ENCODE assay signal across 14 mouse cellular contexts in the genomic region with DNA sequence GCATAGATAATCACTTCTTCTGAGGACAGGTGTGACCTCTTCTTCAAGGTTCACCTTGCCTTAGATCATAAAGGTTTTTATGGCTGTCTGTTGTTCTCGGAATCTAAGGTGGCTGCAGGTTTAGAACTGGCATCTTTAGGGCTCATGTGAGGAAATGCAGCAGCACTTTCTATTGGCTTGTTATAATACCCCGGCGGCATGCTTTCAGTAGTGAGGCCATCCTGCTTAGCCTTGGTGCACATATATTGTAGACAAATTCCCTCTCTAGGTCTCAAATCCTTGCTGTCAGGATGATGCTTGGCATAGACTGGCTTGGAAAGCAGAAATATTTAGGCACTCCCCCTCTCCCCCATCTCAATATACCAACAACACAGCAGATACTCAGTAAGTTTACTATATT. TPM values are rescaled to one million over a fixed set of nuclear protein-coding genes. Genes with fewer than 3 reads are reported as not detected.
DNase-seq lines count a peak whose midpoint lies in the region; ATAC-seq lines count a peak whose summit lies in the region.
"Had no signal": no experiment of that assay in that cellular context is flagged by ENCODE, and none has a peak within 500 bp of the region (broad histone marks: within the 10 kb centered on the region; RNA-seq: fewer than 3 reads in every experiment).

No protein-coding gene starts in this region.

- H3K36me3 ChIP-seq in heart, embryonic 12.5 days, result peaks cover 6% of the 10 kb centered on the region
- 0 out of 2 replicates have a peak, but pooled peaks cover under 1% of the 10 kb centered on the region for H3K36me3 ChIP-seq in limb, embryonic 12.5 days
- no peaks in the 10 kb centered on the region for H3K36me3 ChIP-seq in limb, embryonic 10.5 days
- peaks cover 4% of the 10 kb centered on the region; the same call in 1 of the 2 replicates for H3K36me3 ChIP-seq in heart, embryonic 16.5 days (ENCODE audit: control insufficient read depth, insufficient read depth)
- peaks cover 10% of the 10 kb centered on the region for H3K36me3 ChIP-seq in liver, embryonic 12.5 days
- H3K36me3 ChIP-seq in neural tube, embryonic 15.5 days, result peaks cover 4% of the 10 kb centered on the region; the same call in 1 of the 2 replicates
- H3K36me3 ChIP-seq: embryonic facial prominence, embryonic 12.5 days; midbrain, embryonic 12.5 days had no signal

- WGBS in heart, embryonic 12.5 days, result 86% methylated on average over 3 of the region's 3 CpGs
- 87% methylated on average over 3 of the region's 3 CpGs for WGBS in limb, embryonic 12.5 days
- WGBS in limb, embryonic 10.5 days, result 86% methylated on average over 3 of the region's 3 CpGs
- WGBS in heart, embryonic 16.5 days, result 93% methylated on average over 3 of the region's 3 CpGs
- 81% methylated on average over 3 of the region's 3 CpGs for WGBS in liver, embryonic 12.5 days (ENCODE audit: insufficient replicate concordance)
- WGBS in neural tube, embryonic 15.5 days, result 91% methylated on average over 3 of the region's 3 CpGs

- intact Hi-C loops in gastrocnemius, postnatal 14 days (cut with DNase I; ENCODE audit: low total_unique reads), result no loop called here

- H3K4me2 ChIP-seq in heart, embryonic 12.5 days, result no peak overlapping the region
- peak overlapping the region; percentile 79; the same call in 1 of the 2 replicates for H3K4me2 ChIP-seq in limb, embryonic 12.5 days
- no peak overlapping the region for H3K4me2 ChIP-seq in heart, embryonic 16.5 days (ENCODE audit: low read depth, low read length)
- H3K4me2 ChIP-seq in liver, embryonic 12.5 days, result peak overlapping the region; percentile 80; the same call in 1 of the 2 replicates
- H3K4me2 ChIP-seq in neural tube, embryonic 15.5 days, result no peak overlapping the region

- DNase-seq in heart, postnatal 4 days, result no peak
- no peak for DNase-seq in limb, embryonic 10.5 days (ENCODE audit: low spot score)
- no peak for DNase-seq in gastrocnemius, postnatal 14 days

- H3K9me3 ChIP-seq in heart, embryonic 12.5 days (replicated peaks), result no peaks in the 10 kb centered on the region
- no peaks in the 10 kb centered on the region for H3K9me3 ChIP-seq in limb, embryonic 12.5 days
- no peaks in the 10 kb centered on the region for H3K9me3 ChIP-seq in limb, embryonic 10.5 days (replicated peaks)
- no peaks in the 10 kb centered on the region for H3K9me3 ChIP-seq in heart, embryonic 16.5 days (replicated peaks; ENCODE audit: control insufficient read depth, low read length)
- H3K9me3 ChIP-seq in liver, embryonic 12.5 days (replicated peaks), result no peaks in the 10 kb centered on the region
- H3K9me3 ChIP-seq in neural tube, embryonic 15.5 days (replicated peaks), result no peaks in the 10 kb centered on the region
- H3K9me3 ChIP-seq: embryonic facial prominence, embryonic 12.5 days; hindbrain, embryonic 12.5 days; midbrain, embryonic 12.5 days had no signal

- ATAC-seq in heart, embryonic 12.5 days (ENCODE audit: insufficient number of reproducible peaks, low FRiP score), result no peak
- ATAC-seq in limb, embryonic 12.5 days (ENCODE audit: insufficient number of reproducible peaks, insufficient read depth, low FRiP score, low TSS enrichment, low read depth), result no peak
- ATAC-seq in heart, embryonic 16.5 days (replicated peaks; ENCODE audit: extremely low read depth, insufficient read depth, low FRiP score), result no peak
- ATAC-seq in liver, embryonic 12.5 days, result no peak
- ATAC-seq in neural tube, embryonic 15.5 days (ENCODE audit: low FRiP score), result no peak

- no peaks in the 10 kb centered on the region for H3K27me3 ChIP-seq in heart, embryonic 12.5 days (replicated peaks)
- no peaks in the 10 kb centered on the region for H3K27me3 ChIP-seq in limb, embryonic 12.5 days
- H3K27me3 ChIP-seq in limb, embryonic 10.5 days (ENCODE audit: low read depth, poor library complexity, severe bottlenecking), result peaks cover 10% of the 10 kb centered on the region
- no peaks in the 10 kb centered on the region for H3K27me3 ChIP-seq in heart, embryonic 16.5 days (ENCODE audit: control insufficient read depth, insufficient read depth, low read length)
- H3K27me3 ChIP-seq in liver, embryonic 12.5 days (replicated peaks), result no peaks in the 10 kb centered on the region
- H3K27me3 ChIP-seq in neural tube, embryonic 15.5 days (replicated peaks), result no peaks in the 10 kb centered on the region
- H3K27me3 ChIP-seq: embryonic facial prominence, embryonic 12.5 days; hindbrain, embryonic 12.5 days; midbrain, embryonic 12.5 days had no signal

- no peak overlapping the region for H3K4me3 ChIP-seq in heart, embryonic 12.5 days
- no peak overlapping the region for H3K4me3 ChIP-seq in limb, embryonic 12.5 days (replicated peaks)
- H3K4me3 ChIP-seq in limb, embryonic 10.5 days, result no peak overlapping the region
- H3K4me3 ChIP-seq in heart, embryonic 16.5 days (ENCODE audit: low read length), result no peak overlapping the region
- no peak overlapping the region for H3K4me3 ChIP-seq in liver, embryonic 12.5 days
- no peak overlapping the region for H3K4me3 ChIP-seq in neural tube, embryonic 15.5 days (replicated peaks)

- peak overlapping the region; percentile 95 for H3K27ac ChIP-seq in heart, embryonic 12.5 days (ENCODE audit: poor library complexity, severe bottlenecking)
- H3K27ac ChIP-seq in limb, embryonic 12.5 days, result no peak overlapping the region
- no peak overlapping the region for H3K27ac ChIP-seq in limb, embryonic 10.5 days
- H3K27ac ChIP-seq in heart, embryonic 16.5 days (ENCODE audit: low read length), result peak overlapping the region; percentile 98
- H3K27ac ChIP-seq in liver, embryonic 12.5 days, result no peak overlapping the region
- no peak overlapping the region for H3K27ac ChIP-seq in neural tube, embryonic 15.5 days (replicated peaks)
- H3K27ac ChIP-seq: embryonic facial prominence, embryonic 12.5 days; hindbrain, embryonic 12.5 days; macrophage; midbrain, embryonic 12.5 days had no signal

- no peak overlapping the region for H3K9ac ChIP-seq in heart, embryonic 12.5 days
- H3K9ac ChIP-seq in limb, embryonic 12.5 days (replicated peaks), result no peak overlapping the region
- H3K9ac ChIP-seq in heart, embryonic 16.5 days (ENCODE audit: low read length), result no peak overlapping the region
- H3K9ac ChIP-seq in liver, embryonic 12.5 days, result peak overlapping the region; percentile 97; the same call in 1 of the 2 replicates
- no peak overlapping the region for H3K9ac ChIP-seq in neural tube, embryonic 15.5 days (replicated peaks)
- H3K9ac ChIP-seq: embryonic facial prominence, embryonic 12.5 days; hindbrain, embryonic 12.5 days; midbrain, embryonic 12.5 days had no signal

- peaks cover 41% of the 10 kb centered on the region for H3K4me1 ChIP-seq in heart, embryonic 12.5 days (replicated peaks)
- H3K4me1 ChIP-seq in limb, embryonic 12.5 days (replicated peaks), result peaks cover 12% of the 10 kb centered on the region; the same call in 1 of the 2 replicates
- H3K4me1 ChIP-seq in limb, embryonic 10.5 days, result peaks cover 29% of the 10 kb centered on the region
- H3K4me1 ChIP-seq in heart, embryonic 16.5 days (ENCODE audit: control insufficient read depth, insufficient read depth, low read length), result peaks cover 24% of the 10 kb centered on the region
- H3K4me1 ChIP-seq in liver, embryonic 12.5 days, result peaks cover 22% of the 10 kb centered on the region
- H3K4me1 ChIP-seq in neural tube, embryonic 15.5 days, result peaks cover 25% of the 10 kb centered on the region

RNA-seq across cellular contexts. Expression of gene Whamm, which starts 0.8 kb away (rescaled TPM):
- 6.9 and 7.6 TPM in 2 replicates for polyA plus RNA-seq in heart, embryonic 12.5 days (2016; fragmentation: Nextera tagmentation; extraction: Ambion mirVana)
- 1 to 10 TPM; 8.3 to 8.4 TPM for total RNA-seq in heart, postnatal 4 days (2021)
- 4.0 and 4.5 TPM in 2 replicates for polyA plus RNA-seq in limb, embryonic 12.5 days (2016; fragmentation: Nextera tagmentation; extraction: Ambion mirVana)
- polyA plus RNA-seq in limb, embryonic 10.5 days (2016; fragmentation: Nextera tagmentation; extraction: Ambion mirVana), result 2.6 and 2.7 TPM in 2 replicates
- 3.9 and 4.2 TPM in 2 replicates for polyA plus RNA-seq in heart, embryonic 16.5 days (2015; fragmentation: Nextera tagmentation; extraction: Ambion mirVana)
- 8.2 and 9.6 TPM in 2 replicates for polyA plus RNA-seq in liver, embryonic 12.5 days (2016; fragmentation: Nextera tagmentation; extraction: Ambion mirVana)
- polyA plus RNA-seq in neural tube, embryonic 15.5 days (2015; fragmentation: Nextera tagmentation; extraction: Ambion mirVana), result 6.6 and 8.1 TPM in 2 replicates
- total RNA-seq in gastrocnemius, postnatal 14 days (2021), result 1 to 10 TPM; 4.8 to 5.7 TPM

RNA-seq across cellular contexts. Expression of gene Fsd2, which starts 3.5 kb away (rescaled TPM):
- polyA plus RNA-seq in heart, embryonic 12.5 days (2016; fragmentation: Nextera tagmentation; extraction: Ambion mirVana), result 65.0 and 65.8 TPM in 2 replicates
- total RNA-seq in heart, postnatal 4 days (2021), result 100 to 1,000 TPM; 199 to 200 TPM
- polyA plus RNA-seq in limb, embryonic 12.5 days (2016; fragmentation: Nextera tagmentation; extraction: Ambion mirVana), result 0.08 TPM in 1 of 2 replicates, not detected in the other
- polyA plus RNA-seq in limb, embryonic 10.5 days (2016; fragmentation: Nextera tagmentation; extraction: Ambion mirVana), result 0.08 and 0.15 TPM in 2 replicates
- 76.3 and 83.4 TPM in 2 replicates for polyA plus RNA-seq in heart, embryonic 16.5 days (2015; fragmentation: Nextera tagmentation; extraction: Ambion mirVana)
- 0.05 and 0.06 TPM in 2 replicates for polyA plus RNA-seq in liver, embryonic 12.5 days (2016; fragmentation: Nextera tagmentation; extraction: Ambion mirVana)
- 0.28 and 0.31 TPM in 2 replicates for polyA plus RNA-seq in neural tube, embryonic 15.5 days (2015; fragmentation: Nextera tagmentation; extraction: Ambion mirVana)
- 100 to 1,000 TPM; 204 to 220 TPM for total RNA-seq in gastrocnemius, postnatal 14 days (2021)
- polyA plus RNA-seq: intestine, embryonic 14.5 days; kidney, embryonic 14.5 days had no signal

Comparison
In these comparisons a context has a peak if more than half of its experiments do, and no peak if none do; other contexts are left out.
1. H3K27ac ChIP-seq: peak in heart, embryonic 12.5 days (single experiment) and heart, embryonic 16.5 days (single experiment); none in limb, embryonic 12.5 days (single experiment), limb, embryonic 10.5 days (single experiment), liver, embryonic 12.5 days (single experiment) and neural tube, embryonic 15.5 days (single experiment).
2. H3K4me2 ChIP-seq: peak in limb, embryonic 12.5 days (single experiment) and liver, embryonic 12.5 days (single experiment); none in heart, embryonic 12.5 days (single experiment), heart, embryonic 16.5 days (single experiment) and neural tube, embryonic 15.5 days (single experiment).
3. RNA of gene Fsd2, which starts 3.5 kb away (polyA plus RNA-seq): 76.3 to 83.4 TPM in heart, embryonic 16.5 days and 65.0 to 65.8 TPM in heart, embryonic 12.5 days; 0.28 to 0.31 TPM in neural tube, embryonic 15.5 days, 0.08 to 0.15 TPM in limb, embryonic 10.5 days, 0.08 TPM in limb, embryonic 12.5 days and 0.05 to 0.06 TPM in liver, embryonic 12.5 days; every median in the first group is over 10 times any median in the second.